Mouse (Mus musculus) gastrocnemius, adult 8-10 months (tissue): ENCODE measurements around the gene Alx3. TPM values are rescaled to one million over a fixed set of nuclear protein-coding genes. Genes with fewer than 3 reads are reported as not detected.

ENCODE experiments used
- DNase-seq, 2 experiments: peaks; one replicate each; pipeline ENCODE4 v3.0.0; 2022; ENCODE audit warnings: low spot score in 2 of 2
- total RNA-seq, 4 experiments: library from RNA; stranded (reverse); gene quantifications; 2 replicates each; pipeline ENCODE4 v1.2.4; 2022

Gene Alx3
- total RNA-seq, 4 experiments from 2014 or later = not detected

GRCm38 (mm10) chr3:107582875-107583767 lies 11.7 kb upstream of the Alx3 start:
- DNase-seq = no peak

- no peak for DNase-seq
These were observed 10.9 kb upstream of the Alx3 start for GRCm38 (mm10) chr3:107583893-107584292.

GRCm38 (mm10) chr3:107586504-107586903 lies 8.3 kb upstream of the Alx3 start:
- DNase-seq = no peak

- DNase-seq = no peak
These were observed 3.2 kb upstream of the Alx3 start for GRCm38 (mm10) chr3:107591612-107592011.

- no peak for DNase-seq
These were observed 1.2 kb upstream of the Alx3 start for GRCm38 (mm10) chr3:107593632-107594031.

GRCm38 (mm10) chr3:107595264-107595937 lies 570 bp downstream of the Alx3 start:
- no peak for DNase-seq

GRCm38 (mm10) chr3:107595938-107596461 lies 1.2 kb downstream of the Alx3 start:
- no peak for DNase-seq

- no peak for DNase-seq
These were observed 1.7 kb downstream of the Alx3 start for GRCm38 (mm10) chr3:107596559-107596958.

GRCm38 (mm10) chr3:107597134-107597533 lies 2.3 kb downstream of the Alx3 start:
- no peak for DNase-seq

- DNase-seq = no peak
These were observed 3.0 kb downstream of the Alx3 start for GRCm38 (mm10) chr3:107597586-107598389.

GRCm38 (mm10) chr3:107600127-107600526 lies 5.3 kb downstream of the Alx3 start:
- DNase-seq = no peak

GRCm38 (mm10) chr3:107605304-107605703 lies 10.5 kb downstream of the Alx3 start:
- no peak for DNase-seq

GRCm38 (mm10) chr3:107607221-107607620 lies 12.4 kb downstream of the Alx3 start:
- DNase-seq = no peak

GRCm38 (mm10) chr3:107608808-107609207 lies 14.0 kb downstream of the Alx3 start:
- no peak for DNase-seq

GRCm38 (mm10) chr3:107609376-107609775 lies 14.5 kb downstream of the Alx3 start:
- DNase-seq = no peak

GRCm38 (mm10) chr3:107611394-107611793 lies 16.6 kb downstream of the Alx3 start:
- no peak for DNase-seq

GRCm38 (mm10) chr3:107612902-107613525 lies 18.2 kb downstream of the Alx3 start:
- DNase-seq = peak; percentile 30 to 36

- no peak for DNase-seq
These were observed 23.0 kb downstream of the Alx3 start for GRCm38 (mm10) chr3:107617800-107618199.

- DNase-seq = no peak
These were observed 25.1 kb downstream of the Alx3 start for GRCm38 (mm10) chr3:107619911-107620310.

GRCm38 (mm10) chr3:107621286-107622075 lies 26.6 kb downstream of the Alx3 start:
- DNase-seq = no peak
